Mouse (Mus musculus) spleen, adult 2 months (tissue): Measurements from ENCODE around the gene Fam47e.

ENCODE experiments used
- CTCF ChIP-seq: fragments of 200-500 bp; IDR thresholded peaks from 2 replicates; pipeline ENCODE4 v1.5.1; 2011; ENCODE audit warnings: mild to moderate bottlenecking, inconsistent platforms; ENCODE audit not compliant: insufficient read depth, insufficient read length, insufficient replicate concordance; ENCODE audit errors: extremely low read depth
- POLR2A ChIP-seq: fragments of 200-500 bp; IDR thresholded peaks from 2 replicates; pipeline ENCODE4 v1.6.1; 2011; ENCODE audit warnings: low read depth, low read length, inconsistent platforms

GRCm38 (mm10) chr5:92560201-92560600, 5.3 kb downstream of the Fam47e start:
- TF ChIP-seq CTCF (no peak), POLR2A (no peak)
